Mouse (Mus musculus): Measurements from ENCODE around the gene Ckap2. TPM values are rescaled to one million over a fixed set of nuclear protein-coding genes. Genes with fewer than 3 reads are reported as not detected.

Gene Ckap2
- total and polyA plus RNA-seq, 3 experiments = 25.5 to 33.6 TPM; not detected in 1

- no peaks in the 10 kb centered on the region for H3K79me2 ChIP-seq (ENCODE audit: control insufficient read depth, insufficient read depth, low read length, poor library complexity)
- H3K4me1 ChIP-seq (ENCODE audit: control insufficient read depth in 1 of 2, insufficient read depth in 2 of 2, low read length in 2 of 2) = no peaks in the 10 kb centered on the region
- TF ChIP-seq RAD21 (IDR thresholded peaks at IDR 0.05; ENCODE audit: low read depth, low read length) (no peak), CHD1 (IDR thresholded peaks at IDR 0.05; ENCODE audit: low read depth, low read length) (no peak), POLR2AphosphoS2 (IDR thresholded peaks at IDR 0.05; ENCODE audit: low read length) (no peak)
- no peaks in the 10 kb centered on the region for H3K9me3 ChIP-seq (replicated peaks; ENCODE audit: insufficient read depth, low read length)
- no peaks in the 10 kb centered on the region for H3K36me3 ChIP-seq (ENCODE audit: control insufficient read depth in 1 of 2, insufficient read depth in 2 of 2, low read length in 2 of 2)
- no peak overlapping the region for H3K9ac ChIP-seq (ENCODE audit: control insufficient read depth, low read depth, low read length, poor library complexity, severe bottlenecking)
- no peak overlapping the region for H3K4me3 ChIP-seq (ENCODE audit: control insufficient read depth in 1 of 2, insufficient read depth in 1 of 2, low read depth in 2 of 2, low read length in 2 of 2)
- no peak for DNase-seq (ENCODE audit: low read depth, low spot score)
- no peak overlapping the region for H3K27ac ChIP-seq (ENCODE audit: control insufficient read depth, low read depth, low read length)
- H3K27me3 ChIP-seq (ENCODE audit: control insufficient read depth in 1 of 2, insufficient read depth in 2 of 2, low read length in 2 of 2) = no peaks in the 10 kb centered on the region
Observed at GRCm38 (mm10) chr8:22147706-22148366, 37.8 kb downstream of the Ckap2 start.

GRCm38 (mm10) chr8:22145831-22146230 is 39.8 kb downstream of the Ckap2 start:
- H3K27ac ChIP-seq (ENCODE audit: control insufficient read depth, low read depth, low read length) = no peak overlapping the region
- no peak overlapping the region for H3K9ac ChIP-seq (ENCODE audit: control insufficient read depth, low read depth, low read length, poor library complexity, severe bottlenecking)
- TF ChIP-seq BHLHE40 (IDR thresholded peaks at IDR 0.05; ENCODE audit: borderline replicate concordance, low read depth, low read length) (no peak), POLR2A (IDR thresholded peaks at IDR 0.05; ENCODE audit: control insufficient read depth in 1 of 2, insufficient read depth in 1 of 2, low read depth in 1 of 2, low read length in 2 of 2, poor library complexity in 1 of 2) (no peak), ZC3H11A (IDR thresholded peaks at IDR 0.05; ENCODE audit: low read depth, low read length) (no peak), TAL1 (IDR thresholded peaks at IDR 0.05; ENCODE audit: low read length) (no peak), ZKSCAN1 (IDR thresholded peaks at IDR 0.05; ENCODE audit: low read depth, low read length) (no peak)
- H3K36me3 ChIP-seq (ENCODE audit: control insufficient read depth in 1 of 2, insufficient read depth in 2 of 2, low read length in 2 of 2) = no peaks in the 10 kb centered on the region
- H3K27me3 ChIP-seq (ENCODE audit: control insufficient read depth in 1 of 2, insufficient read depth in 2 of 2, low read length in 2 of 2) = no peaks in the 10 kb centered on the region
- H3K4me3 ChIP-seq (ENCODE audit: control insufficient read depth in 1 of 2, insufficient read depth in 1 of 2, low read depth in 2 of 2, low read length in 2 of 2) = no peak overlapping the region
- no peaks in the 10 kb centered on the region for H3K4me1 ChIP-seq (ENCODE audit: control insufficient read depth in 1 of 2, insufficient read depth in 2 of 2, low read length in 2 of 2)
- no peak for DNase-seq (ENCODE audit: low read depth, low spot score)
- no peaks in the 10 kb centered on the region for H3K9me3 ChIP-seq (replicated peaks; ENCODE audit: insufficient read depth, low read length)
- no peaks in the 10 kb centered on the region for H3K79me2 ChIP-seq (ENCODE audit: control insufficient read depth, insufficient read depth, low read length, poor library complexity)

GRCm38 (mm10) chr8:22143764-22144491 is 41.7 kb downstream of the Ckap2 start:
- no peak for TF ChIP-seq ZMIZ1 (IDR thresholded peaks at IDR 0.05; ENCODE audit: low read depth, low read length)
- Histone ChIP-seq H3K79me2 (ENCODE audit: control insufficient read depth, insufficient read depth, low read length, poor library complexity) (no peaks in the 10 kb centered on the region), H3K4me3 (ENCODE audit: control insufficient read depth in 1 of 2, insufficient read depth in 1 of 2, low read depth in 2 of 2, low read length in 2 of 2) (no peak overlapping the region), H3K27me3 (ENCODE audit: control insufficient read depth in 1 of 2, insufficient read depth in 2 of 2, low read length in 2 of 2) (no peaks in the 10 kb centered on the region), H3K27ac (ENCODE audit: control insufficient read depth, low read depth, low read length) (no peak overlapping the region), H3K4me1 (ENCODE audit: control insufficient read depth in 1 of 2, insufficient read depth in 2 of 2, low read length in 2 of 2) (no peaks in the 10 kb centered on the region), H3K9ac (ENCODE audit: control insufficient read depth, low read depth, low read length, poor library complexity, severe bottlenecking) (no peak overlapping the region), H3K9me3 (replicated peaks; ENCODE audit: insufficient read depth, low read length) (no peaks in the 10 kb centered on the region), H3K36me3 (ENCODE audit: control insufficient read depth in 1 of 2, insufficient read depth in 2 of 2, low read length in 2 of 2) (no peaks in the 10 kb centered on the region)
- no peak for DNase-seq (ENCODE audit: low read depth, low spot score)

Data from MEL (cell line).